Mouse (Mus musculus) right cerebral cortex, postnatal 14 days (tissue): ENCODE measurements around the gene Sgms2.
A peak's percentile ranks its signal among the peaks of the same experiment; 100 is the strongest.
"Not testable (repeated sequence)": the region's sequence is repeated elsewhere in the genome, so short reads cannot be mapped to it uniquely, and the experiment has no call there.

Source experiments
- DNase-seq: peaks from one replicate; pipeline ENCODE4 v3.0.0; 2022

Sgms2 gene

GRCm38 (mm10) chr3:131357643-131358042, 133.6 kb downstream of the Sgms2 start:
- no peak for DNase-seq

- no peak for DNase-seq
Measured at GRCm38 (mm10) chr3:131356026-131356425, 135.2 kb downstream of the Sgms2 start.

- DNase-seq: no peak
Measured at GRCm38 (mm10) chr3:131350539-131350938, 140.7 kb downstream of the Sgms2 start.

GRCm38 (mm10) chr3:131349013-131349412, 142.2 kb downstream of the Sgms2 start:
- DNase-seq: no peak

GRCm38 (mm10) chr3:131348579-131348950, 142.6 kb downstream of the Sgms2 start:
- DNase-seq: no peak

- DNase-seq: no peak
Measured at GRCm38 (mm10) chr3:131347831-131348578, 143.2 kb downstream of the Sgms2 start.

- no peak for DNase-seq
Measured at GRCm38 (mm10) chr3:131345903-131346302, 145.3 kb downstream of the Sgms2 start.

GRCm38 (mm10) chr3:131343311-131343710, 147.9 kb downstream of the Sgms2 start:
- DNase-seq: no peak

GRCm38 (mm10) chr3:131340885-131341284, 150.3 kb downstream of the Sgms2 start:
- no peak for DNase-seq

- no peak for DNase-seq
Measured at GRCm38 (mm10) chr3:131339280-131339679, 151.9 kb downstream of the Sgms2 start.

GRCm38 (mm10) chr3:131337749-131338148, 153.5 kb downstream of the Sgms2 start:
- DNase-seq: not testable (repeated sequence)

- DNase-seq: no peak
Measured at GRCm38 (mm10) chr3:131336629-131337028, 154.6 kb downstream of the Sgms2 start.

GRCm38 (mm10) chr3:131335117-131335547, 156.1 kb downstream of the Sgms2 start:
- no peak for DNase-seq

- no peak for DNase-seq
Measured at GRCm38 (mm10) chr3:131327189-131327588, 164.0 kb downstream of the Sgms2 start.

- DNase-seq: no peak
Measured at GRCm38 (mm10) chr3:131326637-131327036, 164.6 kb downstream of the Sgms2 start.

GRCm38 (mm10) chr3:131322081-131322815, 169.0 kb downstream of the Sgms2 start:
- no peak for DNase-seq

- peak; percentile 83 for DNase-seq
Measured at GRCm38 (mm10) chr3:131320184-131320583, 171.0 kb downstream of the Sgms2 start.

GRCm38 (mm10) chr3:131318211-131318610, 173.0 kb downstream of the Sgms2 start:
- no peak for DNase-seq

- no peak for DNase-seq
Measured at GRCm38 (mm10) chr3:131317126-131317525, 174.1 kb downstream of the Sgms2 start.

GRCm38 (mm10) chr3:131315957-131316510, 175.2 kb downstream of the Sgms2 start:
- no peak for DNase-seq

GRCm38 (mm10) chr3:131312340-131312739, 178.9 kb downstream of the Sgms2 start:
- no peak for DNase-seq

- DNase-seq: no peak
Measured at GRCm38 (mm10) chr3:131310572-131310971, 180.6 kb downstream of the Sgms2 start.

GRCm38 (mm10) chr3:131307811-131308210, 183.4 kb downstream of the Sgms2 start:
- DNase-seq: no peak

- DNase-seq: no peak
Measured at GRCm38 (mm10) chr3:131306255-131306654, 185.0 kb downstream of the Sgms2 start.
